Mouse (Mus musculus) hindbrain, embryonic 10.5 days (tissue): ENCODE results near the gene Gcm2. TPM values are rescaled to one million over a fixed set of nuclear protein-coding genes. Genes with fewer than 3 reads are reported as not detected.

Experiments
- DNase-seq: peaks from one replicate; pipeline ENCODE4 v3.0.0-alpha.2; 2017; ENCODE audit warnings: low spot score
- H3K27ac ChIP-seq: fragments of 300-500 bp; sonication (generic); 2 replicates; pipeline ENCODE4 v1.5.1; 2016; ENCODE audit warnings: mild to moderate bottlenecking, moderate library complexity
- H3K27me3 ChIP-seq: fragments of 300-500 bp; sonication (generic); 2 replicates; pipeline ENCODE4 v1.6.1; 2016; ENCODE audit warnings: mild to moderate bottlenecking; ENCODE audit not compliant: poor library complexity, insufficient read depth, severe bottlenecking
- H3K36me3 ChIP-seq: fragments of 300-500 bp; sonication (generic); 2 replicates; pipeline ENCODE4 v1.6.1; 2016; ENCODE audit warnings: mild to moderate bottlenecking, moderate library complexity
- H3K4me1 ChIP-seq: fragments of 300-500 bp; sonication (generic); replicated peaks from 2 replicates; pipeline ENCODE4 v1.6.1; 2016; ENCODE audit warnings: mild to moderate bottlenecking
- H3K4me3 ChIP-seq: fragments of 300-500 bp; sonication (generic); 2 replicates; pipeline ENCODE4 v1.5.1; 2016; ENCODE audit warnings: mild to moderate bottlenecking, moderate library complexity
- H3K9me3 ChIP-seq: fragments of 300-500 bp; sonication (generic); 2 replicates; pipeline ENCODE4 v1.6.1; 2016; ENCODE audit warnings: mild to moderate bottlenecking, moderate library complexity
- WGBS: fragments of 180-500 bp; shearing (Covaris S2); methylation state at CpG from one replicate; pipeline ENCODE4 v1.1.7; 2016; 5-methylcytosine and 5-hydroxymethylcytosine counted together
- polyA plus RNA-seq: library from polyadenylated mRNA; unstranded; fragments of >200 nt; fragmentation: Nextera tagmentation; extraction: Ambion mirVana; gene quantifications from 2 replicates; pipeline ENCODE4 v1.2.1, GENCODE M21; 2016

Gene Gcm2
- polyA plus RNA-seq, 1 experiment from 2014 or later = not detected

GRCm38 (mm10) chr13:41103841-41104525 is 6.9 kb downstream of the Gcm2 start:
- H3K9me3 ChIP-seq = no peaks in the 10 kb centered on the region
- WGBS = 74% methylated on average over 12 of the region's 12 CpGs
- no peaks in the 10 kb centered on the region for H3K36me3 ChIP-seq
- no peak overlapping the region for H3K4me3 ChIP-seq
- no peak overlapping the region for H3K27ac ChIP-seq
- H3K27me3 ChIP-seq = no peaks in the 10 kb centered on the region
- no peak for DNase-seq
- H3K4me1 ChIP-seq = no peaks in the 10 kb centered on the region

- no peaks in the 10 kb centered on the region for H3K9me3 ChIP-seq
- no peak overlapping the region for H3K27ac ChIP-seq
- H3K4me1 ChIP-seq = no peaks in the 10 kb centered on the region
- no peaks in the 10 kb centered on the region for H3K36me3 ChIP-seq
- no peak overlapping the region for H3K4me3 ChIP-seq
- DNase-seq = no peak
- 82% methylated on average over 2 of the region's 2 CpGs for WGBS
- no peaks in the 10 kb centered on the region for H3K27me3 ChIP-seq
Observed at GRCm38 (mm10) chr13:41100031-41100430, 10.8 kb downstream of the Gcm2 start.

- Histone ChIP-seq H3K4me3 (no peak overlapping the region), H3K36me3 (no peaks in the 10 kb centered on the region), H3K27ac (no peak overlapping the region), H3K9me3 (no peaks in the 10 kb centered on the region), H3K4me1 (no peaks in the 10 kb centered on the region), H3K27me3 (no peaks in the 10 kb centered on the region)
- no peak for DNase-seq
- WGBS = 89% methylated on average over 15 of the region's 15 CpGs
Observed at GRCm38 (mm10) chr13:41098325-41098724, 12.5 kb downstream of the Gcm2 start.

- Histone ChIP-seq H3K27ac (no peak overlapping the region), H3K27me3 (no peaks in the 10 kb centered on the region), H3K4me1 (peaks cover 3% of the 10 kb centered on the region; the same call in 1 of the 2 replicates), H3K36me3 (no peaks in the 10 kb centered on the region), H3K4me3 (no peak overlapping the region), H3K9me3 (no peaks in the 10 kb centered on the region)
- no peak for DNase-seq
- 82% methylated on average over 16 of the region's 16 CpGs for WGBS
Observed at GRCm38 (mm10) chr13:41097324-41098058, 13.3 kb downstream of the Gcm2 start.

- H3K4me3 ChIP-seq = no peak overlapping the region
- no peak for DNase-seq
- H3K27me3 ChIP-seq = no peaks in the 10 kb centered on the region
- WGBS = 87% methylated on average over 10 of the region's 10 CpGs
- peaks cover 13% of the 10 kb centered on the region for H3K4me1 ChIP-seq
- no peaks in the 10 kb centered on the region for H3K9me3 ChIP-seq
- H3K36me3 ChIP-seq = no peaks in the 10 kb centered on the region
- H3K27ac ChIP-seq = no peak overlapping the region
Observed at GRCm38 (mm10) chr13:41094160-41094559, 16.7 kb downstream of the Gcm2 start.

- H3K4me1 ChIP-seq = peaks cover 13% of the 10 kb centered on the region
- no peaks in the 10 kb centered on the region for H3K27me3 ChIP-seq
- H3K4me3 ChIP-seq = peak overlapping the region; percentile 34; the same call in 1 of the 2 replicates
- H3K9me3 ChIP-seq = no peaks in the 10 kb centered on the region
- DNase-seq = peak; percentile 42
- peak overlapping the region; percentile 45; the same call in 1 of the 2 replicates for H3K27ac ChIP-seq
- 18% methylated on average over 10 of the region's 10 CpGs for WGBS
- no peaks in the 10 kb centered on the region for H3K36me3 ChIP-seq
Observed at GRCm38 (mm10) chr13:41091271-41091670, 19.6 kb downstream of the Gcm2 start.

- Histone ChIP-seq H3K4me3 (no peak overlapping the region), H3K36me3 (no peaks in the 10 kb centered on the region), H3K9me3 (no peaks in the 10 kb centered on the region), H3K27me3 (no peaks in the 10 kb centered on the region), H3K4me1 (peaks cover 13% of the 10 kb centered on the region), H3K27ac (no peak overlapping the region)
- DNase-seq = no peak
Observed at GRCm38 (mm10) chr13:41088746-41089145, 22.1 kb downstream of the Gcm2 start.

GRCm38 (mm10) chr13:41085140-41085539 is 25.7 kb downstream of the Gcm2 start:
- peaks cover 20% of the 10 kb centered on the region for H3K27me3 ChIP-seq
- WGBS = 18% methylated on average over 2 of the region's 2 CpGs
- DNase-seq = no peak
- no peaks in the 10 kb centered on the region for H3K36me3 ChIP-seq
- no peak overlapping the region for H3K27ac ChIP-seq
- H3K4me1 ChIP-seq = no peaks in the 10 kb centered on the region
- no peak overlapping the region for H3K4me3 ChIP-seq
- H3K9me3 ChIP-seq = no peaks in the 10 kb centered on the region

- Histone ChIP-seq H3K4me1 (peaks cover 1% of the 10 kb centered on the region), H3K4me3 (no peak overlapping the region), H3K27ac (no peak overlapping the region), H3K36me3 (no peaks in the 10 kb centered on the region), H3K27me3 (peaks cover 24% of the 10 kb centered on the region), H3K9me3 (no peaks in the 10 kb centered on the region)
- 91% methylated on average over 3 of the region's 3 CpGs for WGBS
- DNase-seq = no peak
Observed at GRCm38 (mm10) chr13:41084521-41084920, 26.3 kb downstream of the Gcm2 start.

GRCm38 (mm10) chr13:41080700-41081099 is 30.1 kb downstream of the Gcm2 start:
- Histone ChIP-seq H3K36me3 (no peaks in the 10 kb centered on the region), H3K9me3 (no peaks in the 10 kb centered on the region), H3K27ac (no peak overlapping the region), H3K4me3 (no peak overlapping the region), H3K27me3 (peaks cover 54% of the 10 kb centered on the region), H3K4me1 (peaks cover 13% of the 10 kb centered on the region)
- no peak for DNase-seq
- whole genome bisulfite sequencing = 91% methylated on average over 6 of the region's 6 CpGs

GRCm38 (mm10) chr13:41079859-41080258 is 31.0 kb downstream of the Gcm2 start:
- Histone ChIP-seq H3K4me1 (peaks cover 13% of the 10 kb centered on the region), H3K36me3 (no peaks in the 10 kb centered on the region), H3K4me3 (peak overlapping the region; percentile 60; the same call in 1 of the 2 replicates), H3K27ac (no peak overlapping the region), H3K9me3 (no peaks in the 10 kb centered on the region), H3K27me3 (peaks cover 54% of the 10 kb centered on the region)
- no peak for DNase-seq
- 59% methylated on average over 5 of the region's 5 CpGs for WGBS

GRCm38 (mm10) chr13:41079421-41079780 is 31.4 kb downstream of the Gcm2 start, which contains the start of gene Mak:
Gene Mak (minus strand): TSS chr13:41079706.
- Histone ChIP-seq H3K4me3 (peak within 1 kb of the TSS; percentile 60), H3K4me1 (peaks cover 13% of the 10 kb centered on the region), H3K36me3 (no peaks in the 10 kb centered on the region), H3K27ac (peak within 1 kb of the TSS; percentile 17), H3K9me3 (no peaks in the 10 kb centered on the region), H3K27me3 (peaks cover 54% of the 10 kb centered on the region)
- peak; percentile 72 for DNase-seq
- WGBS = under 1% methylated on average over 40 of the region's 40 CpGs

GRCm38 (mm10) chr13:41078690-41079420 is 32.0 kb downstream of the Gcm2 start:
- peak; percentile 8 for DNase-seq
- peaks cover 54% of the 10 kb centered on the region for H3K27me3 ChIP-seq
- peak overlapping the region; percentile 17 for H3K27ac ChIP-seq

More at GRCm38 (mm10) chr13:41078690-41079420, 32.0 kb downstream of the Gcm2 start:
- Histone ChIP-seq H3K4me1 (peaks cover 13% of the 10 kb centered on the region), H3K9me3 (no peaks in the 10 kb centered on the region), H3K4me3 (peak overlapping the region; percentile 60), H3K36me3 (no peaks in the 10 kb centered on the region)
- 7% methylated on average over 24 of the region's 24 CpGs for WGBS
